Mouse (Mus musculus): ENCODE measurements around the gene Twf1. TPM values are rescaled to one million over a fixed set of nuclear protein-coding genes. Genes with fewer than 3 reads are reported as not detected.

Gene Twf1
- polyA plus RNA-seq, 1 experiment = 30.9 TPM

- H3K4me1 ChIP-seq (ENCODE audit: control insufficient read depth, insufficient read depth, low read length) = no peaks in the 10 kb centered on the region
- TF ChIP-seq POLR2A (IDR thresholded peaks at IDR 0.05; ENCODE audit: borderline replicate concordance, extremely low read depth, low read depth, low read length) = no peak
- peak; percentile 99 for TF ChIP-seq CTCF (IDR thresholded peaks at IDR 0.05; ENCODE audit: insufficient read depth, low read length)
- WGBS = 18% methylated on average over 7 of the region's 7 CpGs
- peak; percentile 80 for DNase-seq
- no peak overlapping the region for H3K4me3 ChIP-seq (replicated peaks; ENCODE audit: extremely low read depth, low read depth, low read length)
Observed at GRCm38 (mm10) chr15:94557442-94557841, 32.2 kb downstream of the Twf1 start.

GRCm38 (mm10) chr15:94553536-94553935 lies 36.2 kb downstream of the Twf1 start:
- no peak overlapping the region for H3K4me3 ChIP-seq (replicated peaks; ENCODE audit: extremely low read depth, low read depth, low read length)
- DNase-seq = no peak
- whole genome bisulfite sequencing = 91% methylated on average over 9 of the region's 9 CpGs
- H3K4me1 ChIP-seq (ENCODE audit: control insufficient read depth, insufficient read depth, low read length) = no peaks in the 10 kb centered on the region
- no peak for TF ChIP-seq POLR2A (IDR thresholded peaks at IDR 0.05; ENCODE audit: borderline replicate concordance, extremely low read depth, low read depth, low read length)
- no peak for TF ChIP-seq CTCF (IDR thresholded peaks at IDR 0.05; ENCODE audit: insufficient read depth, low read length)

DNA sequence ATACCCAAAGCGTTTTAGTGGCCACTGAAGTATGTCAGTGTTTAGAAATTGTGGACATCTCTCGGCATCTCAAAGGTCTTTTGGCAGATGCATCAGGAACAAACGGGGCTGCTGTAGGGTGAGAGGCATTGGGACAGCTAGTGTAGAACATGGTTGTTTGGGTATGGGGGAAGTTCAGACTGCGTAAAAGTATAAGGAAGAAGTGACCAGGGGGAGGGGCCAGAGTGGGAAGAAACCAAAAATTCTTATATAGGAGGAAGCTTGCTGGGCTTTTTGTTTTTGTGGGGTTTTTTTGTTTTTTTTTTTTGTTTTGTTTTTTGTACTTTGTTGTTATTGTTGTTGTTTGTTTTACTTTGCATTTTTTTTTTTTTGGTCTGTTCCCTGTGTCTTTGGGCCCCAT lies 44.8 kb downstream of the Twf1 start:
- no peak for DNase-seq
- whole genome bisulfite sequencing = 71% methylated on average over 4 of the region's 4 CpGs
- Histone ChIP-seq H3K4me3 (replicated peaks; ENCODE audit: extremely low read depth, low read depth, low read length) (no peak overlapping the region), H3K4me1 (ENCODE audit: control insufficient read depth, insufficient read depth, low read length) (no peaks in the 10 kb centered on the region)
- no peak for TF ChIP-seq CTCF (IDR thresholded peaks at IDR 0.05; ENCODE audit: insufficient read depth, low read length)
- no peak for TF ChIP-seq POLR2A (IDR thresholded peaks at IDR 0.05; ENCODE audit: borderline replicate concordance, extremely low read depth, low read depth, low read length)

- TF ChIP-seq POLR2A (IDR thresholded peaks at IDR 0.05; ENCODE audit: borderline replicate concordance, extremely low read depth, low read depth, low read length) (no peak), CTCF (IDR thresholded peaks at IDR 0.05; ENCODE audit: insufficient read depth, low read length) (no peak)
- no peak for DNase-seq
- WGBS = 35% methylated on average over 9 of the region's 9 CpGs
- H3K4me1 ChIP-seq (ENCODE audit: control insufficient read depth, insufficient read depth, low read length) = no peaks in the 10 kb centered on the region
- H3K4me3 ChIP-seq (replicated peaks; ENCODE audit: extremely low read depth, low read depth, low read length) = peak overlapping the region; percentile 70
Observed at GRCm38 (mm10) chr15:94544052-94544636, 45.5 kb downstream of the Twf1 start.

- under 1% methylated on average over 45 of the region's 45 CpGs for WGBS
- peak within 1 kb of the TSS; percentile 70 for H3K4me3 ChIP-seq (replicated peaks; ENCODE audit: extremely low read depth, low read depth, low read length)
- peak; percentile 94 for DNase-seq
- TF ChIP-seq CTCF (IDR thresholded peaks at IDR 0.05; ENCODE audit: insufficient read depth, low read length) (no peak), POLR2A (IDR thresholded peaks at IDR 0.05; ENCODE audit: borderline replicate concordance, extremely low read depth, low read depth, low read length) (peak; percentile 86; the same call in 1 of the 2 replicates)
- H3K4me1 ChIP-seq (ENCODE audit: control insufficient read depth, insufficient read depth, low read length) = no peaks in the 10 kb centered on the region
Observed at GRCm38 (mm10) chr15:94543409-94544051, 46.2 kb downstream of the Twf1 start, which contains the start of the genes Pus7l and Irak4. Pus7l (minus strand) TSS chr15:94543547. Irak4 (plus strand) TSS chr15:94543643.

GRCm38 (mm10) chr15:94542567-94543408 lies 46.9 kb downstream of the Twf1 start:
- DNase-seq = no peak
- Histone ChIP-seq H3K4me1 (ENCODE audit: control insufficient read depth, insufficient read depth, low read length) (no peaks in the 10 kb centered on the region), H3K4me3 (replicated peaks; ENCODE audit: extremely low read depth, low read depth, low read length) (peak overlapping the region; percentile 70)
- WGBS = 5% methylated on average over 21 of the region's 22 CpGs
- TF ChIP-seq POLR2A (IDR thresholded peaks at IDR 0.05; ENCODE audit: borderline replicate concordance, extremely low read depth, low read depth, low read length) (no peak), CTCF (IDR thresholded peaks at IDR 0.05; ENCODE audit: insufficient read depth, low read length) (no peak)

DNA sequence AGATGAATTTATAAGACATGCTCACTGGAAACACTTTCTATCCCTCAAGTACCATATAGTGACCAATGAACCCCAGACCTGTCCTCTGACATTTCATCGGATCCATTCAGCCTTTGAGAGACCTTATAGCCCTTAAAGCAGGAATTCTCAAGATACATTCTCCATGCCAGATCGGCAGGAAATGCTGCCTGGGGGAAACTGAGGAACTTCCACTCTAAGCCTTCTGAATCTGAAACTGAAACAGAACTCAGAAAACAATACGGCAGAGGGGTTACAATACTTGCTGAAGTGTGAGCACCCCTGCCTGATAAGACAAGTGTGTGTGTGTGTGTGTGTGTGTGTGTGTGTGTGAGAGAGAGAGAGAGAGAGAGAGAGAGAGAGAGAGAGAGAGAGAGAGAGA lies 50.4 kb downstream of the Twf1 start:
- Histone ChIP-seq H3K4me1 (ENCODE audit: control insufficient read depth, insufficient read depth, low read length) (no peaks in the 10 kb centered on the region), H3K4me3 (replicated peaks; ENCODE audit: extremely low read depth, low read depth, low read length) (no peak overlapping the region)
- TF ChIP-seq POLR2A (IDR thresholded peaks at IDR 0.05; ENCODE audit: borderline replicate concordance, extremely low read depth, low read depth, low read length) (no peak), CTCF (IDR thresholded peaks at IDR 0.05; ENCODE audit: insufficient read depth, low read length) (no peak)
- WGBS = 76% methylated on average over 3 of the region's 3 CpGs
- no peak for DNase-seq

- DNase-seq = no peak
- no peak overlapping the region for H3K4me3 ChIP-seq (replicated peaks; ENCODE audit: extremely low read depth, low read depth, low read length)
- TF ChIP-seq CTCF (IDR thresholded peaks at IDR 0.05; ENCODE audit: insufficient read depth, low read length) (no peak), POLR2A (IDR thresholded peaks at IDR 0.05; ENCODE audit: borderline replicate concordance, extremely low read depth, low read depth, low read length) (no peak)
- H3K4me1 ChIP-seq (ENCODE audit: control insufficient read depth, insufficient read depth, low read length) = no peaks in the 10 kb centered on the region
- 86% methylated on average over 7 of the region's 7 CpGs for WGBS
Observed at GRCm38 (mm10) chr15:94535521-94535920, 54.2 kb downstream of the Twf1 start.

DNA sequence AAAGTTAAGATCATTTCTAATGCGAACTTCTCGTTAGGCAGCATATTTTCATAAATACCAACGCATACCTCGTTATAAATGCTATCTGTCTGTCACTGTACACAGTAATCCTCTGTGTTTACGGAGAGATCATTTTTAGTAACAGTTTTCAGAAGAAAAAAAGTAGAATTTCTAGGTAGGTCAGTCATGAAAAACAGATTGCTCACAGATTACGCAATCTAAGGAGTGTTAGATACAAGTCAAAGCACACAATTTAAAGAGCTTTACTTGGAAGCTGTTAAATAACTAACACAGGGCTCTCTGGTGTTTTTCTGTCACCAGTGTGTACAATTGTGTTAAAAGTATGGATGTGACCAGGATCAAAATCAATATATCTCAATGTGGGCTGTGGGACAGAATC lies 56.7 kb downstream of the Twf1 start:
- Histone ChIP-seq H3K4me3 (replicated peaks; ENCODE audit: extremely low read depth, low read depth, low read length) (no peak overlapping the region), H3K4me1 (ENCODE audit: control insufficient read depth, insufficient read depth, low read length) (no peaks in the 10 kb centered on the region)
- WGBS = 74% methylated on average over 6 of the region's 6 CpGs
- DNase-seq = no peak
- TF ChIP-seq POLR2A (IDR thresholded peaks at IDR 0.05; ENCODE audit: borderline replicate concordance, extremely low read depth, low read depth, low read length) (no peak), CTCF (IDR thresholded peaks at IDR 0.05; ENCODE audit: insufficient read depth, low read length) (no peak)

Data from lung, adult 2 months (tissue).